Mouse (Mus musculus): Measurements from ENCODE around the gene Gm20547.
"Not testable (repeated sequence)": the region's sequence is repeated elsewhere in the genome, so short reads cannot be mapped to it uniquely, and the experiment has no call there.

The Gm20547 gene

DNA sequence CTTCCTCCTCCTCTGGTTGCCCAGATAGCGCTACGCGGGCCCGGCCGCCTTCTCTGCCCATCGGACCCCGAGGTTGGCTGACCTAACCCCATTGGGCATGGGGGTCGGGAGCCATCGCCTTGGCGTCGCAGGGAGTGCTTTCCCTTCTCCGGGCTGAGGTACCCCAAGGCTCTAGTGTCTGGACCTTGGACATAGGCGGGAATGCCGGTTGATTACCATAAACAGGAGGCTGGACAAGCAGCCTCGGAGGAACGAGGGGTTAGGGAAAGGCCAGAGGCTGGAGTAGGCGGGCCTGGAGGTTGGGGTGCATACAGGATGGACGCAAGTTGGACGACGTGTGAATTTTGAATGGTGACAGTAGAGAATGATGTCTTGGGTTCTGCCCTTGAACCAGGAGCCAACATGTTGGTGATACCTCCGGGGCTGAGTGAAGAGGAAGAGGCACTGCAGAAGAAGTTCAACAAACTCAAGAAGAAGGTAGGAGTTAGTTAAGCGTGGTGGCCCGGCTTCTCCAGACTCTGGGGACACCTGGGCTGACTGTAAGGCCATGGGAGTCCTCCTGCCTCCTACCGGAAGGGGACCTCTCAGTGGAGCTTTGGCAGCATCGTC is 31.2 kb downstream of the Gm20547 start:
- DNase-seq = peak; percentile 14

DNA sequence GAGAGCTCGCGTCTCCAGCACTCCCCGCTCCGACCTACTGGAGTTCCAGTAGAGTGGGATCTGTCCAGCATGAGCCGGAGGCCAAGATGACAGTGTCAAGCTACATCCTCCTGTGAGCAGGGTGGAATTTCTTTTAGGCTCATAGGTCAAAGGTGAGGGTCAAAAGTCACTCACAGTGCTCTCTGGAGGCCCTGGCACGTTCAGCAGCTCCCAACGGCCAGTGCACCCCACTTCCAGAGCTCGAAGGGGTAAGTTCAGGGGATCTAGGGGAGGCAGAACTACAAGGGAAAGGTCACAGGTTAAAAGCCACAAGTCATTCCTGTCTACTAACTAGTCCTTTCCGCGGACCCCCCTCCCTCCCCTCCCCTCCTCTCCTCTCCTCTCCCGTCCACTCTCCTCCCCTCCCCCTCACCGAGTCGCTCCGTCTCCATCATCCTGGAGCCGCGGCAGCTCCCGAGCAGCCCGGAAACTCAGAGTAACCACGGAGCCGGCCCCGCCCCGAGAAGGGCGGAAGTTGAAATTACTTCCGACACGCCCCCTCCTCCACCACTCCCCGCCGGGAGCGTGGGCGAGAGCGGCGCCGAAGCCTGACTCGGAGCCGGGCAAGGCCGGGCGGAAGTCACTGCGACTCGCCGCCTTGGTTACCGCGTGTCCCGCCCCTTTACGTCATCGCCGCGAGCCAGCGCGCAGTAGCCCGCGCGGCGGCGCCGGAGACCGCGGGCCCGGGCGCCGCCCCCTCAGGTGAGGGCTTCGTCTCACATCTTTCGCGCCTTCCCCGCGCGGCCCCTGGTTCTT is 31.9 kb downstream of the Gm20547 start, which contains the start of the genes Skiv2l and Nelfe:
Gene Skiv2l, minus strand, starts transcription at position 489 of the 795 bp plus-strand sequence.
Gene Nelfe, plus strand, starts transcription at position 670 of the 795 bp plus-strand sequence.
- peak; percentile 99 for DNase-seq

DNA sequence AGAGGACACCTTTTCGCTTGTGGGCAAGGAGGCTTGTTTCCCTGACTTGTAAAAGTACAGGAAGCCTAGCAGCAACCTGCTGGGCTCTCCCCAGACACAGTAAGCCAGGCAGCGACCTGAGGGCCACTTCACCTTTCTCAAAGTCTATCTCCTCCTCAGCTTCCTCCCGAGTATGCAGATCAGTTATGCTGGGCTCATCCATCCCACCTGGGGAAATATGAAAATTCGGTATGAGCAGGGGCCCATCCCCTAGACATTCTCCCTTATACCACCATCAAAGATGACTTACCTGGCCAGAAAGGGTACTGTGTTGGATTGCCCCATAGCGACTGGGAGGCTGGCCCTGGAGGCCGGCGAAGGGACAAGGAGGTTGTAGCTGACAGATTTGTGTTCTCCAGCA is 34.2 kb downstream of the Gm20547 start:
- DNase-seq = no peak

DNA sequence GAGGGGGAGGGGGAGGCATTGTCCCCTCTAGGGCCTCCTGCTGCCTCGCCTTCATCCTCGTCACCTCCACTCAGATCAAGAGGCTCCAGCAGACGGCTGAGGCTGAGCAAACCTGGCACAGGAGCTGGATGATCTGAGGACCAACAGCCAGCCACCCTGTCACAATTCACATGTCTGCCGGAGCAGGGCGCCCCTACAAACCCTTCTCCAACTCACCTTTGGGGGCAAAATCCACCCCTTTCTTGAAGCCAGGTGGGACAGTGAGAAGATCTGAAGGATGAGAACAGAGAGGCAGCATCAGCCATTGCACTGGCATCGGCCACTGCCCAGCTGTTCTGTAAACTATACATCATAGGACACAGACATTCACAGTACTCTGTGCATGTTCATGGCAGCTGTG is 34.6 kb downstream of the Gm20547 start:
- DNase-seq = no peak

DNA sequence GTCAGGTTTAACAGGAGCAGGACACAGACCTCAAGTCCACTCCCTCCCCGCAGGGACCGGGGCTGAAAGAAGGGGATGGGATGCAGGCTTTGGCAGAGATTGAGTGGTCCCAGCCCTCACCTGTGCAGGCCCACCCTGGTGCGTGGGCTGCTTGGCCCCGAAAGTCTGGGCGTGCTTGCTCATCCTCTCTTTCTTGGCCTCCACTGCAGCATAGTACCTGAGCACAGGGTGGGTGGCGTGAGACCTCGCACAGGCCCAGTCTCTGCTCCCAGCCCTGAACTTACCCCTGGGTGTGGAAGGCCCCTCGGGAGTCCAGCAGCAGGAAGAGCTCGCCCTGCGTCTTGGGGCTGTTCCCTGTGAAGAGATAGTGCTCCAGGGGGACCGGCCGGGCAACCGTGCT is 37.0 kb downstream of the Gm20547 start:
- no peak for DNase-seq

DNA sequence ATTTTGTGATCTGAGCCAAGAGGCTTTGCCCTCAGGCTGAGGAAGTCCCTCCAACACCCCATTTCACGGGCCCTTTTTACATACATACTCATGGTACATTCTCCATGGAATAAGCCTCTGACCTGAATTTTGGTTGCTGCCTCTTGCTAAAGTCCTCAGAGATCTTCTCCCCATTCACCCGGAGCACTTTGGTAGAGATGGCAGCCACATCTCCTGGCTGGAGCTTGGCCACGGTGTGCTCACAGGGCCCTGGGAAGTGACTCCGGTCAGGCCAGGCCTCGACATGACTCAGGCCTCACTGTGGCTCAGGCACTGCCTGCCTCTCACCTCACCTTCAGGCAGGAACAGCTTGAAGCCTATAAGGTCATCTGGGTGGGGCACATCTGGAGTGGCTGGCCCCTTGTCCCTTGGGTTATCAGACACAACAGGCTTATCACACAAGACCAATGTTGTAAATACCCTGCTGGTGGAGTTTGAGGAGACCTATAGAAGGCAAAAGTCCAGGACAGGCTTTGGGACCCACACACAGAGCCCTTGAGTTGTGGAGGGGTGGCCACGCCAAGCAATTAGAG is 41.0 kb downstream of the Gm20547 start:
- DNase-seq = no peak

DNA sequence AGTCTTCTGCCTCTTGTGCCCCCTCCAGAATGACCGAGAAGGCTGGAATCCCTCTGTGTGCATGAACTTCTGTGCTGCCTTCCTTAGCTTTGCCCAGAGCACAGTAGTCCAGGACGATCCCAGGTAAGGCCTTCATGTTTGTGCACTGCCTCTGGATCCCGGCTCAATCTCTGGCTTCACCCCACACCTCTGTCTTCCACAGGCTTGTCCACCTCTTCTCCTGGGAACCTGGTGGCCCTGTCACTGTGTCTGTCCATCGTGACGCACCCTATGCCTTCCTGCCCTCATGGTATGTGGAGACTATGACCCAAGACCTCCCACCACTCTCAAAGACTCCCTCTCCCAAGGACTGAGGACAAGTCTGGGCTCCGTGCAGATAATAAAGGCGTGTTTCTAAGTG is 43.1 kb downstream of the Gm20547 start:
- DNase-seq = no peak

DNA sequence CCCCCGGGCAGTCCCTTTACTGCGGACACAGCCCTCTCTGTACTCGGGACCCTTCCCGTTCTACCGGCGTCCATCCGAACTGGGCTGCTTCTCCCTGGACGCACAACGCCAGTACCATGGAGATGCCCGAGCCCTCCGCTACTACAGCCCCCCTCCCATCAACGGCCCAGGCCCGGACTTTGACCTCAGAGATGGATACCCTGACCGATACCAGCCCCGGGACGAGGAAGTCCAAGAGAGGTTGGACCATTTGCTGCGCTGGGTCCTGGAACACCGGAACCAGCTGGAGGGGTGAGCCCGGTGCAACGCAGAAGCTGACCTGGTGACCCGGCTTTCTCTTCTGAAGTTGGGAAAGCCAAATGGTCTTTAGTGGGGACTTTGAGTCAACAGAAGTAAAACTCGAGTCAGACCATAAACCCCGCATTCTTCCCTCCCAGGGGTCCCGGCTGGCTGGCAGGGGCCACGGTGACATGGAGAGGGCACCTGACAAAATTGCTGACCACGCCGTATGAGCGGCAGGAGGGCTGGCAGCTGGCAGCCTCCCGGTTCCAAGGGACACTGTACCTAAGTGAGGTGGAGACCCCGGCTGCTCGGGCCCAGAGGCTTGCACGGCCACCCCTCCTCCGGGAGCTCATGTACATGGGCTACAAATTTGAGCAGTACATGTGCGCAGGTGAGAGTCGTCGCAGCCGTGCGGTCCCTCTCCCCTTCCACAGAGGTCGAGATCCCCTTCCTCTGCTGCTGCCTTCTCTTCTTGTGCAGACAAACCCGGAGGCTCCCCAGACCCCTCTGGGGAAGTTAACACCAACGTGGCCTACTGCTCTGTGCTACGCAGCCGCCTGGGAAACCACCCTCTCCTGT is 44.1 kb downstream of the Gm20547 start:
- no peak for DNase-seq

DNA sequence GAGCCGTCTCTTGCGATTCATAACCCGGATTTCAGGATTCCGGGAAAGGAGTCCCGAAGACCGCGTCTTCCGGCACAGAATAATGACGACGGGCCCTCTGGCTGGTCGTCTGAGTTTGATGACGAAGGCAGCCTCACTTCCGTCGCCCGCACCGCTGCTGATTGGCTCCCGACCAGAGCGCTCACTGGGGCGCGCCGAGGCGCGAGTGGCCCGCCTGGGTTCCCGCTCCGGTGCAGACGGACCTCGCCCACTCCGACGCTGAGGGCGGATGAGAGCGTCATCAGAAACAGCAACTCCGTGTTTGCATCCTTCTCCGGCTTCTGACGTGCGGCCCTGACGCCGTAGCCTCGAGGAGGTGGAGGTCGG is 45.0 kb downstream of the Gm20547 start, which contains the start of the genes Stk19 and Dxo:
Gene Stk19, minus strand, starts transcription at position 90 of the 366 bp plus-strand sequence.
Gene Dxo, plus strand, starts transcription at position 164 of the 366 bp plus-strand sequence.
- DNase-seq = peak; percentile 93

DNA sequence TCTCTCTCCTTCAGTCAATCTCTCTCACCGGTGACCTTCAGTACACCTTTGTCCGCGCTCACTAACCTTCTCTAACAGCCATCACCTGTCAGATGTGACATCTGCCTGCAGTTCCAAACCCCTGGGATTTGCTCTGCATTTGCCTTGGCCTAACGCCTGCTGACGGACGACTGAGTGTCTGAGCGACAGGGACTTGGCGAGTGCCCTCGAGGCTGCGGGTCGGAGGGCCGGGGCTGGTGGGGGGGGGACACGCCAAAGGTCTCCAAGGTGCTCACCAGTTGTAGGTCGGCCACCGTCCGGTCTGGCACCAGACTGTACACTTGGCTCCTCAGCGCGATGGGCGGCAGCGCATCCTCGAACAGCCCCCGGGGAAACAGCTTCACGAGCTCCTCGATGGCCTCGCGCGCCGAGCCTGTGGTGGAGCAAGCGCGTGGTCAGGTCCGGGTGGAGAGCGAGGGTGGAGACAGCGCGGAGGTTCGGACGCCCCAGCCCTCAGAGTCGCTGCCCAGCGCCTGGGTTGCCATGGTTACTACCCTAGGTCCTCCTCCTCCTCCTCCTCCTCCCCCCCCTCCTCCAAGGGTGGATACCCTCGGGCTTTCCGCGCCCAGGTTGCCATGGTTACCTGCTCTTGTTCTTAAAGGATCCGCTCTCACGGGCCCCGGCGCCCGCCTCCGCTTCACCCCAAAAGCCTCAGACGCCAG is 45.5 kb downstream of the Gm20547 start:
- DNase-seq = no peak

DNA sequence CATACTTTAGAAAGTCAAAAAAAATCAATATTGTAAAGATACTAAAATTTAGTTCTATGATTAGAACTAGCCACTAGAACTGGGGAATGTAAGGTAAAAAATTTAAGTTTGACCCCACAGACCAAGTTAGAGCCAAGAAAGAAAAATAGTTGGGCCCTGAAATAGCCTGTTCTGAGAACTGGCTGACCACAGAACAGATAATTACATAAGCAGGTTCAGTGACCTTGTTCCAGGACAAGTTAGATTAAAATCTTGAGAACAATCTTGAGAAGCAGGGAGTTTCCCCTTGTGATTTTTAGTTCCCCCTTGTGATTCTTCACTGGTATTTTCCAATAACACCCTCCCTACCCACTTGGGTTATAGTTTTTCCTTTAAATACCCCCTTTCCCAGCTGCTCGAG is 51.1 kb downstream of the Gm20547 start:
- not testable (repeated sequence) for DNase-seq

DNA sequence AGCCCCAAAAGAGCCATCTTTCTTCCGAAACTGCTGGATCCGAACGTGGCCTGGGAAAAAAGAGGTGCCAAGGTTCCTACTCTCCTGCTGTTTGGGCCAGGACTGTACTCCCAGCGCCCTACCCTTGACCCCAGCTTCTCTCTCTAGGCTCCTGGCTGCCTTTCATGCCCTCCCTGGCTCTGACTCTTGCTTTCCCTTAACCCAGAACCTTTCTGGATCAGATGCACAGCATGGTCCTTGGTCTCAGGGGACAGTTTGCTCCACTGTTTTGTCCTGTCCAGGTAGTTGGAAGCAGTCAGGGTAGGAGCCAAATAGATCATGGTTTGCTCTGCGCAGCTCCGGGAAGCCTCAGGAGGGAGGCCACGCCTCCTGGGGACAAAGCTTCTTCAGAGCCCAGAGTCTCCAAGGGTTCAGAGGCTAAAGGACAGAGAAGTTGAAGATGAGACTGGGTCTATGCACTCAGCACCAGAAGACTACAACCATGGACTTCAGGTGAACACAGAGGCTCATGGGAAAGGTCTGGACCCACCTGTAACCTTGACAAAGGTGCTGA is 66.9 kb downstream of the Gm20547 start:
- no peak for DNase-seq

DNA sequence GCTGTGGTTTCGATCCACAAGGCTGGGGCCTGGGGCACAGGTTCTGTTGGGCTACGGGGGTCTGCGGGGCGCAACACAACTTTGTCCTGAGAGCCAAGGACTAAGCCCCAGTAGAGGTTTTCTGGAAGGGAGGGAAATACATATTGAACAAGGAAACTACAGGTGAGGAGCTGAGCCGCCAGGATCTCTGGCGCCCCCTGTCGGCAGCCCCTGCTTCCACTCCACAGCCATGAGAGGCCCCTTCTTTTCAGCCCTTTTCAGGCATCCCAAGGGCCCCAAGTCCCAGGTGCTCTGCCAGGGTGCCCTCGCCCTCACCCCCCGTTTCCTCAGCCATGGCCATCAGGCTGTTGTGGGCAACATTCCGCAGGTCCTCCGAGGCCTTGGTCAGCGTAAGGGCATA is 68.1 kb downstream of the Gm20547 start:
- peak; percentile 40 for DNase-seq

DNA sequence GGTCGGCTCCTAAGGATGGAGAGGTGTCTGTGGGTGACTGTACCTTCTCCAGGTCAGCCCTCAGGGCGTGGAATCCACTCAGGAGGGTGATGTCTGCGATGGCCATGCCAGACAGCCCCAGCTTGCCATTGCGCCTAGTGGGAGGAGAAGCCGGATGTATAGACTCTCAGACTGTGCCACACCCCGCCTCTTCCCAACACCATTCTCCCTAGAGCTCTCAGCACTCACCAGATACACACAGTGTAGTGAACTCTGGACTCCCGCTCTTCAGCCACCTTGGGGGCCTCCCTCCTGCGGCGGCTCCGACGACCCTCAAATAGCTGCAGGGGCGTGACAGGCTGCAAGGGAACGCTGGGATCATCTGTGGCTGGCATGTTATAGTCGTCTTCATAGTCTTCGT is 70.6 kb downstream of the Gm20547 start:
- DNase-seq = no peak

DNA sequence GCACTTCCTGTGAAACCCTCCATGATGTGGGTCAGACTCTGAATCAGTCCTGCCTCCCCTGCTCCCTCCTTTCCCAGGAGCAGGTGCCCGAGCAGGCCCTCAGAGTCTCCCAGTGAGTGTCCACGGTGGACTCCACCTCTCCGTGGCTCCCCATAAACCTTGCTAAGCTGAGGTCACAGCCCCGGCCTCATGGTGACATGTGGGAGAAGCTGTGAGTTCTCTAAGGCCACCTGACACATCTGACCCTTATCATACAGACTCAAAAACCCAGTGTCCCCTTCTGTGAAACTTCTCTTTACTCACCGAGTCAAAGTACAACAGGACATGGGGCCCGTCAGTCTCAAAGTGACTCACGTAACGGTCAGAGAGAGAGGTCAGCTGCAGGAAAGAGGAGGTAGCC is 71.0 kb downstream of the Gm20547 start:
- not testable (repeated sequence) for DNase-seq

DNA sequence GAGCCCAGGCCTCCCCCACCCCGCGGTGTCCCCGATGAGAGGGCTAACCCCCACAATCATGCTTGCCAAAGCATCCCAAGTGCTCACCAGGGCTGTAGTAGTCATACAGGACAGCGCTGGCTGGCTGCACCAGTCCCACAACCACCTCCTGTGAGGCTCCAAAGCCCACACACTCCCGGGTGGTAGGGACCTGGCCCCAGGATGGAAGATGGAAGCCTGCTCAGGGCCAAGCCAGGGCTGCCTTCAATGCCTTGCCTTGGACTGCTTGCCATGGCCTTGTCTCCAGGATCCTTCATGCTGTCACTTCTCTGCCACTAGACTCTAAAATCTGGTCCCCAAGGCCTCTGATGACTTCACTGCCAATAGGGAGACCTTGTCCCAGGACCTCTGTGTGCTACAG is 71.4 kb downstream of the Gm20547 start:
- DNase-seq = not testable (repeated sequence)

DNA sequence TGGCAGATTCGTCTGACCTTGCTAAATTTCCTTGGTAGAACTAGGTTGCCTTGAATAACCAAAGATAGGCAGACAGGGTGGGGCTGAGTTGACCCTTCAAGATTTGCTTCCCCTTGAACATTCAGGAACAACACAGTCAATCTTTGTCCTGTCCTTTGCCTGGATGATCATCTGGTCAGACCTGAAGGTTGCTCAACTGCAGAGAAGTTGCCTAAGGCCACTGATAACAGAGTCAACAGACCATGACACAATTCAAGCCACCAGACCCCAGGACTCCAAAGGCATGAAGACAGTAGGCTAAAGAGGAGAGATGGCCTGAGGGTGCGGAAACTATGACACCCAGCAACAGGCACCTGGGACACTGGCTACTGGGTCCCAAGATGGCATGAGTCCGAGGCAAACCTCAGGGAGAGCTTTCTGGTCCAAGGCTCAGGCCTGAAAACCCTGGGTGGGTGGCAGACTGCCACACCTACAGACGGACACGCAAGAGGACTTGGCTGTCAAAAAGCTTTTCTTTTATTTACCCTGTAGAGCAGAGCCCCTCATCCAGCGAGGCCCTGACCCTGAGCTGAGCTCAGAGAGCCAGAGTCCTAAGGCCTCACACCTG is 73.1 kb downstream of the Gm20547 start:
- no peak for DNase-seq

DNA sequence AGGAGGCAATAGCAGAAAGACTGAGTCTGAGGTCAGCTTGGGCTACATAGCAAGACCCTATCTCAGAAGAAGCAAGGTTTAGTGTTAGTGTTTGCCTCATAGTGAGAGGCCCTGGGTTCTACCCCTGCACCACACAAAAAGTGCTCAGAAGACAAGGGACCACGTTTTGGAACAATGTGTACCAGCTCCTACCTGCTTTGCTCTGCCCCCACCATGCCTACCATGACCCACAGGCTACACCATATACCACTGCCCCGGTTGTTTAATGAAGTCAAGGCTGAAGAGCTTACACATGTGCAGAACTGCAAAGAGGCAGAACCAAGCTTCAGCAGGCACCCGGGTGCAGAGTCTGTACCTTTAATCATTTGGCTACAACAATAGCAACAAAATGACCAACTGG is 74.7 kb downstream of the Gm20547 start:
- DNase-seq = no peak

Data from thymus, postnatal 25 days (tissue).